Mouse (Mus musculus) telencephalon, adult 2 months (tissue): ENCODE data around the gene Cwf19l1.
A peak's percentile ranks its signal among the peaks of the same experiment; 100 is the strongest.
"Not testable (repeated sequence)": the region's sequence is repeated elsewhere in the genome, so short reads cannot be mapped to it uniquely, and the experiment has no call there.

ENCODE experiments used
- DNase-seq: peaks from one replicate; pipeline ENCODE4 v3.0.0-alpha.2; 2011; ENCODE audit warnings: low read depth, low spot score

Gene Cwf19l1

DNA sequence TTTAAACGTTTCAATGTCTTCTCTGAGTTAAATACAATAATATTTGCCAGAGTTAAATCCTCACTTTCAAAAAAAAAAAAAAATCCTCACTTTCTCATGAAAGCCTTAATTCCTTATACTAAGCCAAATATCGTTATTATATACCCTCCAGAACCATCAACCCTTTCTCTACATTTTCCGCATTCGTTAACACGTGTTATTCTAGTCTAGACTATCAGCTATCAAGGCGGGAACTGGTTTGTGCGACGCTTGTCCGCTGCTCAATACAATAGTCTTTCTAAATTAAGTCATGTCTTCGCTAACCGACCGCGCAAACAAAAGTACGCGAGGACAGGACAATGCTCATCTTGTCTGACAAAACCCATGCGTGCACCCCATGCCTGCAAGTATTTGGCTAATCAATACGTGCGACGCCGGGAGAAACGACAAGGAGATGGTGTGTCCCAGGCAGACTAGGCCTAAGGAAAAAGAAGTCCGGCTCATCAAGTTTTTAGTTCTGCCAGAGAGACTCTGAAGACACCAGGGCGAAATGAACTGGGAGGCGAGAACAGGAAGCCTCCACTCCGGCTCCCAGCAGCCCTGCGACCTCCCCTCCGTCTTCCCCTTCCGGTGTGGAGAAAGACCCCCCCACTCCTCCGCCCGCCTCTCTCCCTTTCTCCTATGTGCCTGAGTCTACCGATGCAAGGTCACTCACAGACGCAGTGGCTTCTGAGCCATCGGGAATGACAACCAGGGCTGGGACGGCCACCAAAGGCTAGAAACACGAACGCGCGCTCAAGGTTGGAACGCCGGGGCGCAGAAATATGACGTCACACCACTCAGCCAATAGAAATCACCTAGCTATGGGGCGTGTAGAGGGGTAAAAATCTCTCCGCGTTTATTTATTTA is at the start of gene Cwf19l1:
Cwf19l1 (minus strand) TSS at position 805 of the 888 bp plus-strand sequence.
- DNase-seq = peak; percentile 91

DNA sequence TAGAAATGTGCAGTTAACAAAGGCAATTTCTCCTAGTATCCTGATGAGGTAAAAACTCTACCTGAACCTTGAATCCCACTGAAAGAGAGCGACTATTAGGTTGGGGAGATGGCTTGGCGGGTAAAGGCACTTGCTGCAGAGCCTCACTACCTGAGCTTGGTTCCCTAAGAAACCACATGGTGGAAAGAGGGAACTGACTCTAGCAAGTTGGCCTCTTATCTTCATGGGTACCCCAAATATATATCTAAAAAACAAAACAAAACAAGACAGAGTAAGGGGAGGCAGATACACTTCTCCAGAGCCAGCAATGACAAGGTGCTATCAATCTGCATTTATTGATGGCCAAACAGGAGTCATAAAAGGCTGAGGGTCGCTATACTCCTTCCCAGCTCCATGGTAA is 48.3 kb upstream of the Cwf19l1 start:
- DNase-seq = no peak

DNA sequence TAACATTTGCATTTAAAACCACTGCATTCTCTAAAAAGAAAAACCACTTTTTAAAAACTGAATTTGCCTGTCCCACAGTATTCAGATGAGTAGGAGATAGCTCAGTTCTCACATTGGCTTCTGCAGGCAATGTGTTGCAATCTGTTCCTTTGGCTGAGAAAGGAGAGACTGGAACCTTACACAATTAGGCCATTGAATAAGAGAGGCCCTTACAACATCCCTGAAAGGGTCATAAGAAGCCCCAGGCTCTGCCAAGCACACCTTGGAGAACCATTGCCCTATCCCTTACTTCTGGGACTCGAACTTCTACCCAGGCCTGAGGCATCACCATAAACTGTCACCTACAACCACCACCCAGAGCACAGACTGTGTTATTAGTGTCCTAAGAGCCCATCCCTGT is 44.8 kb upstream of the Cwf19l1 start:
- no peak for DNase-seq

DNA sequence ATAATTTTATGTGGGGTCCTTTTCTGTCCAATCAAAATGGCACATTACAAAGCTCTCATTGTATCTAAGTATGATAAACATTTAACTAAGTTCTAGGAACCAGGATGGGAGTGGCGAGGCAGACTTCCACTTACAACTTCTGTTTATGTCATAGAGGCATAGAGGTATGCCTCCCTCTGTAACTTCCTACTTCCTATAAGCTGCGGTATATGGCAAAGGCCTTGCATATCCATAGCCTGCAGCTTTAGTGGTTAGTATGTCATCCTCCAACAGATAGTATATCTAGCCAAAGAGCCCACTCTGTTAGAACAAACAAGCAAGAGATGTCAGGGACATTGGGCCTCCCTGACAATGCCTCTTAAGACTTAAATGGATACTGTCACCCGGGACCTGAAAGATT is 41.1 kb upstream of the Cwf19l1 start:
- no peak for DNase-seq

DNA sequence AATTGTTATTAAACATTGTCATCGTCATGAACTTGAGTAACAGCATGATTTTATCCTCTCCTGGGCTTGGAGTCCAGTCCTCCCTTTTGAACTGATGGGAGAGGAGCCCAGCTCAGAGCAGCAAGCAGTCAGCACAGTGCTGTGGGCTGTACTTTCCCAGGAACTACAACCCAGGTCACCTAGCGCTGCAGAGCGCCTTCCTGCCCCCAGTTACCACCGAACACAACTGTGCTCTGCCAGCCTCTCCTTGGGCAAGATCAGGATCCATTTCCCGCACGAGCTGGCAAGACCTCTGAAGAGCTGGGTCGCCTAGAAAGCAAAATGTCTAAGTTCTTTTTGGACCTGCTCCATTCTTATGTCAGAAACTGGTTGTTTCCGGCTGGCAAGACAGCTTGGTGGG is 39.2 kb upstream of the Cwf19l1 start:
- no peak for DNase-seq

DNA sequence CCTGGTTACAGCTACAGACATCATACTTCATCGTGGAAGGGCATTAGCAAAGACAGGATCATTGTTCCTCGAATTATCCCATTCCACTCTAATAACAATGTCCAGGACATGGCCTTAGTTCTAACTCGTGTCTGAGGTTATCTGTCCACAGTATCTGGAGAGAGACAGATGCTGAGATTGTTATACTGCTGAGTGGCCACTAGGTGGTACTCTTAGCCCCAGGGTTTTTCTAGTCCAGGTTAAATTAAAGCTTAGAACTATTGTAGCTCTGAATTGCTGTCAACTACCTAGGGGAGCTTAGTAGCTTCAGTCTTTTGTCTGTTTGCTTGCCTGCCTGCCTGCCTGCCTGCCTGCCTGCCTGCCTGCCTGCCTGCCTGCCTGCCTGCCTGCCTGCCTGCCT is 25.8 kb upstream of the Cwf19l1 start:
- peak; percentile 8 for DNase-seq

DNA sequence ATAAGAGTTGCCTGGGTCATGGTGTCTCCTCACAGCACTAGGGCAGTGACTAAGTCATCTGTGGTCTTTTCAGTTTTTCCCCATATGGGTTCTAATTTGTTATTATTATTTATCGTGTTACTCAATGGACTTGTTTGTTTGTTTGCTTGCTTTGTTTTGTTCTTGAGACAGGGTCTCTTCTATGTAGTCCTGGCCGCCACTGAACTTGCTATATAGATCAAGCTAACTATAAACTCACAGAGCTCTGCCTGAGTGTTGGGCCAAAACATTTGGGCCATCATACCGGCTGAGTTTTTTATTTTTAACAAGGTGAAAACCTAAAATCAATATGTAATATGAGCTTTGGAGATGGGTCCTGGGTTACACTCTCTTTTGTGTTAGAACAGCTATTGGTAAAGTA is 23.7 kb upstream of the Cwf19l1 start:
- no peak for DNase-seq

DNA sequence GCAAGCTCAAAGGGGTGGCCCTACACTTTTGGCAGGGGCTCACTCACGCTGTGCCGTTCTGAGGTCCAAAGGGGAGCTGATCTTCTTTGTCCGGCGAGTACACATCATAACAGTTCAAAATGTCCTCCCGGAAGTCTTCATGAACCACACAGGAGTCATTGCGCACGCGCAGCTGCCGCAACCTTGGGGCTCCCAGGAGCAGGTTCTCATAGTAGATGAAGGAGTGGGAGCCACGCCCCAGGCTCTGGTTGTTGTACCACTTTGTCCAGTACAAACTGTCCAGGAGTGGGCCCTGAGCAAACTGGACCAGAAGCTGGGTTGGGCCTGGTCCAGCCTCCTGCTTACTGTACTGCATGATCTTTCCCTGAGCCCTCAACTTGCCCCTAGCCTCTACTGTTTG is 21.3 kb upstream of the Cwf19l1 start:
- DNase-seq = no peak

DNA sequence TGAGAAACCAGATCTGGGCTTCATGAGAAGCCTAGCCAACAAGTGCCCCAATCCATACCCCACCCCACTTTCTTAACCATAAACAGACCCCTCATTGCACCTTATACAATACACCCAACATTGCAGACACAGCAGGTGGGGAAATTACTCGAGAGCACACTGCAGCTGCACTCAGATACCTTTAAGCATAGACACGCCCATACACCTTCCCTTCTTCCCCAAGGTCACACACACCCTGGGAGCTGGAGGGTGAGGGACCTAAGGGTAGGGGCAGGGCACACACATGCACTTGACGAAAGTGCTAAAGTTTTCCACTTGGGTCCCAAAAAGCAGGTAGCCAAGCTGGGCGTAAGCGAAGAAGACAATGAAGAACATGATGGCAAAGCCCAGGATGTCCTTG is 18.1 kb upstream of the Cwf19l1 start:
- no peak for DNase-seq

DNA sequence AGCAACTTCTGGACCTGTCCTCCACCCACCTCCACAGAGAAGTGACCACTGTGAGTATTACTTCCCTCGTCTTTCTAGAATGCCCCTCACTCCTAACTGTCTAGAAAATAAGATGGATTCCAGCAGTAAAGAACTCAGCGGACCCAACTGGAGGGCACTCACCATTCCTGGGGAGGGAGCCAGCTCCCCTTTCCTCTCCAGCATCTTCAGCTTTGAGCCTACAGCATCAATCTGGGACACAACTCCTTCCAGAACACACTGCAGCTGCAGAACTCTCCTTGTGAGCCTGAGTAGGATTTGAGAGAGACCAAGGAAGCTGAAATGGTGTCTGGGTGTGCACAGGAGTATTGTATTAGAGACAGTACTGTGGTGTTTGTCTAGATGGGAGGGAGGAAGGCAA is 13.3 kb upstream of the Cwf19l1 start:
- DNase-seq = no peak

DNA sequence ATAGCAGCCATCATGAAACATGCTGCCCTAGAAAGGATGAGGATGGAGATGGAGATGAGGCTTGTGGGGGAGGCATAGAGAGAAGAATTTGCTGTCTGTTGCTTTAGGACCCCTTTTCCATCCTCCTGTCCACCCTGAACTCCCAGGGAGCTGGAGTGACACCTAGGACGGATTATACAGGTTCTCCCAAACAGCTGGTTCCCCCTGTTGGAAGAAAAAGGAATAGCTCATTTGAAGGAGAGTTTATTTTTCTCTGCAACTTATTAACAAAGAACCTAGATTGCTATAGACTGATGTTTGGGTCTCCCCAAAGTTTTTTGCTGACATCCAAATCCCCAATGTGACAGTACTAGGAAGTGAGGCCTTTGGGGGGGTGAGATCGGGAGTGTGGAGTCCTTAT is 12.7 kb upstream of the Cwf19l1 start:
- no peak for DNase-seq

DNA sequence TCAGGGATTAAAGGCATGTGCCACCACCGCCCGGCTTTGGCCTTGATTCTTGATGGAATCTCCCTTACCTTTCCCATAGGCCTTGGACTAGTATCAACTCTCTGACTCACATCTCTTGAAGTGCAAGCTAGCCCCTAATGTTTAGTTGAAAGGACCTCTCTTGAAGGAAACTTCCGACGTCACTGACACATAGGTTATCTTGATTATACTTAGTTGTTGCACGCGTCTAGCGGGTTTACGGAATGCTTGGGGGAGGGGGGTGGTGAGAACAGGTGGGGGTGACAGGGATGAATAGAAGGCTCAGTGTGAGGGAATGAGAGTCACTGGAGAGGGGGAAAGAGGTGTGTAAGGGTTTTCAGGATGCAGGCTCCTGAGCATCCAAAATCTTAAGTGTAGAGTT is 11.3 kb upstream of the Cwf19l1 start:
- DNase-seq = no peak

DNA sequence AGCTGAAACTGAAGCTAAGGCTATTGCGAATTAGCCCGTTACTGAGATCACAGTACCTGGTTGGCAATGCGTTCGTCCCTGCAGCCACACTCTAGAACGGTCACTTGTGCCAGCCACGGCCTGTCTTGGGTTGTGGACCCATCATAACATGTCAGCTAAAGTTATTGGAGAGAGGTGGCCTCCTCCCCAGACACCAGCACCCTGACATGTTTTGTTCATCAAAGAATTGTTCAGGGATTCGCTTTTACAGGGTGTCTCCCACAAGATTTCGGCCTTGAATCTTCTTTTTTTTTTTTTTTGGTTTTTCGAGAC is 10.8 kb upstream of the Cwf19l1 start:
- no peak for DNase-seq

DNA sequence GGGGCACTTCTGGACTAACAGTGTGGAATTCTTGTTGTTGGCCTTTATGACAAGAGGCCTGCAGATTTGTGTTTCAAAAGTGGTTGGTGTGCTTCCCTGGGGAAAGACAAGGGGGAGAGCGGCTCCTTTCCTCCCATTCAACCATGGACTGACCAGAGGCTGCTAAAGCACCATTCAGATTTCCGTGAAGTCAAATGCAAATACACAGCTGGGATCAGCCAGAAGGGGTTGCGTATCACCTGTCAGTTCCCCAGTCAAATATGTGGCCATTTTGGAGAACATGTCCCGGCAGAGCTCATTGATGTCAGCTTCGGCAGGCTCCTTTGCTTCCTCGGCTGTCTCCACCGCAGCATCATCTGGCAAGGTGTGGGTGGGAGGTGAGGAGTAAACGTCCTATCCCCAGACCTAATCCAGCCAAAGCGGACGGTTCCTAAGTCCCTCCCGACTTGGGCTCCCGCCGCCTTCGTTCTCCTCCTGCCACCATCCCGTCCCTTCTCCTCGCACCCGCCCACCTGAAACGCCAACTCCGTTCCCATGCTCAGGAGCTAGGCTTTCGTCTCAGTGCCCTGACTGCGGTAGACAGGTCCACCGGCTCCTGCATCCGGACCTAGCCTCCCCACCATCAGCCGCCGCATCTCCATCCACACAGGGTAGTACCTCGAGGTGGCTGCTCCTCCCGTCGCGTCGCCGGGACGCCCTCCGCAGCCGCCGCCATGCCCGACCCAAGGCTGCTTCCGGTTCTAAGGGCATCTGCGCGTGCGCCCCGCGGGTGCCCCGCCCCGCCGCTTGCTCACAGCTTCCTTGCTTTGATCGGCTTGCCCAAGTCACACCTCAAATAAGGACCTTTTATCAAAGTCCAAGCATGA is 10.3 kb upstream of the Cwf19l1 start, which contains the start of gene Bloc1s2:
Bloc1s2 (minus strand) TSS at position 745 of the 866 bp plus-strand sequence.
- peak; percentile 74 for DNase-seq

DNA sequence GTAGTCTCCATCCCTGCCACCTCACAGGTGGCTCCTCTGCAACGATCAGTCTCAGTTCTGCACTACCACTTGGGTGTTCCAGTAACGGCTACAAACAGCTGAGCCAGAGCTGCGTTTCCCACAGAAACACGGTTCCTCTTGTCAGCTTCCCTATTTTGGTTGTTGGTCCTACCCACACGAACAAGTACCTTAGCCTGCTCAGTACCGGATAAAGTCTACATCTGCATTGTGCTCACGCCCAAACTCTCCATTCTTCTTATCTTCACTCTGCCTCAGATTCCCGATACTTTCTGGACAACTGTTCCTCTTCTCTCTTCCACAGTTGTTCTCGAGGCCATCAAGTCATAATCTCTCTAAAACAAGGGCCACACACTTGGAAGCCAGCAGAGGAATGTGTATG is 8.7 kb upstream of the Cwf19l1 start:
- DNase-seq = no peak

DNA sequence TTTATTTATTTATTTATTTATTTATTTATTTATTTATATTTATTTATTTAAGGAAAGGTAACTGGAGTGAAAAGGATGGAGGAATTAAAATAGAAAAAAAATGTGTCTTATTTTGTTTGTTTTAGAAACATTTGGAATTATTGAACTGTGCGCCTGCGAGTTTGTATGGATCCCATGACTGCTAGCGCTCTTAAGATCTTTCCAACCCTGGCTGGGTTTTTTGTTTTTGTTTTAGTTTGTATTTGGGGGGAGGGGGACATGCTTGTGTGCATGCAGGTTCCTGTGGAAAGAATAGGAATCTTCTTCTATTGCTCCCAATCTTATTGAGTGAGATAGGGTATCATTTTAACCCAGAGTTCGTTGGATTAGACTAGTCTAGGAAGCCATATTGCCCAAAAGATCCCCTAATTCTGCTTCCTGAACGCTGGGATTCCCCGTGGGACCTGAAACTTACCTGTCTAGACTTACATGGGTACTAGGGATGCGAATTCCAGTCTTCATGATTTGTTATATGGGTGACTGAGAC is 347 bp upstream of the Cwf19l1 start:
- no peak for DNase-seq

DNA sequence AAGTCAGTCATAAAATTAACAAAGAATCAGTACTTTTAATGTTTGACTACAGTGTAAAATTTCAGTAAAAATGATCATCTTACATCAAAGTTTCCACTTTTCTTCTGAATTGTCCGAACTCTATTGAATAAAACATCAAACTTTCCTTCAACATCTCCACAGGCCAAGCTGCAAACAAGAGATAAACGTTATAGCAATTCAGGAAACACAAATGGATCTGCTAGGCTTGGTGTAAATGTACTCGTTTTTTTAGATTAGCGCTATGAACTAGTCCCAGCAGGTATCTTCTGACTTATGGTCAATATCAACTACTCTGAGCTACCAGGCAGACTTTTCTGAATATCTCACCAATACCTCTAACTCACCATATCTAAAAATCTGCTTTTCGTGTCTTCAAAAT is 2.8 kb downstream of the Cwf19l1 start:
- no peak for DNase-seq

DNA sequence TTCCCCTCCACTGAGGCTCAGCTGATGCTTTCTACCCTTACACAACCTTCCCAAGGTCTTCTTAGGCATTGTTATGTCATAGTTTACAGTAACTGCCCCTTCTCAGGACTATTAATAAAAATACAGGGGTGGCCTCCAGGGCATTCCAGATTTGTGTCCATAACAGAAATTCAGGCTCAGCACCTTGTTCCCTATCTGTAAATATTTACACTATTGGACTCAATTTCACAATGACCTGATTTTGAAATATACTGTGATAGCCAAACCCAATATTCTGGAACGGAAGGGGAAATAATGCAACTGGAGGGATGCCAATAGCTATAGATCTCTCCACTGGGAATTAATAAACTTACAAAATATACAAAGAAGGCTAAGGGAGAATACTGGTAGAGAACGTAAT is 7.1 kb downstream of the Cwf19l1 start:
- no peak for DNase-seq

DNA sequence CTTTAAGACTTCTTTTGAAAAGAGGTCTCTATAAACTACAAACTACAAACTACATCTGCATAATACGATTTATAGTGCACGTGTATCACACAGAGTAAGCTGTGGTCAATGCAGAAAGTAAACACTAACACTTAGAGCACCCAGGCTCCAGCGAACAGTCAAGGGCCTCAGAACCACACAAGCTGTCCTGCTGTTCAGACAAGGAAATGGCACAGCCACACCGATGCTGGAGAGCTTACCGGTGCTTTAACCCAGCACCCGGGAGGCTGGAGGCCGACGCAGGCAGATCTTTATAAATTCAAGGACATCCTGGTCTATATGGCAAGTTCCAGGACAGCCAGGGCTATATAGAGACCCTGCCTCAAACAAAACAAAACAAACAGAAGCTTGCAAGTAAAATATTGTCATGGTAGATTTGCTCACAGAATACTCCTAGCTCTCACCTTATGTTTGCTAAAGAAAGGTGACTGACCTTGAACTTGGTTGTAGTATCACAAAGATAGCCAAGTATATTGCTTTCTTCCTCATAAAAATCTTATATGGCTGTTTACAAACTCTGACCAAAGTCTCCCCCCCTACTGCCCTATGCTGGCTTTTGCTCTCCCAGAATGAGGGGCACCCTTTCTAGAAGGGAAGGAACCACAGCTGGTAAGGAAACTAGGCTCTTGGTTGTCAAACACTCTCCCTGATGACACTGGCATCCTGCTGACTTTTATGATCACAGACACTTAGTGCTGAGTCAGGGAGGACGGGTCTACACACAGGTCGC is 7.8 kb downstream of the Cwf19l1 start:
- DNase-seq = no peak

DNA sequence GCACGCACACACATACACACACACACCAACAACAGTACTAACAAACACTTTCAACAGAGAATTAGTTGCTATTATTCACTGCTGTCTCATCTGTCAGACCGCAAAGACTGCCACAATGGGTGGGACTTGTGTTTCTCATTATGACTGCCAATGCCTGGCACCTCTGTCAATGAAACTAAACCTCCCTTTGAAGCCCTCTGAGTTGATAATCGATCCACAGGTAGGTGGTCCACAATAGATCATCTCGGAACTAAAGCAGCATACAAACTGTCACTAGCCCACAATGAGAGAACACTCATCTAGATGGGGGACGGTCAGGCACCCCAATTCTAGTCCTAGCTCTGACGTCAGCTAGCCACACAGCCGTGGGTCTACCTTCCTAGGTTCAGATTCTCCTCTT is 14.5 kb downstream of the Cwf19l1 start:
- no peak for DNase-seq

DNA sequence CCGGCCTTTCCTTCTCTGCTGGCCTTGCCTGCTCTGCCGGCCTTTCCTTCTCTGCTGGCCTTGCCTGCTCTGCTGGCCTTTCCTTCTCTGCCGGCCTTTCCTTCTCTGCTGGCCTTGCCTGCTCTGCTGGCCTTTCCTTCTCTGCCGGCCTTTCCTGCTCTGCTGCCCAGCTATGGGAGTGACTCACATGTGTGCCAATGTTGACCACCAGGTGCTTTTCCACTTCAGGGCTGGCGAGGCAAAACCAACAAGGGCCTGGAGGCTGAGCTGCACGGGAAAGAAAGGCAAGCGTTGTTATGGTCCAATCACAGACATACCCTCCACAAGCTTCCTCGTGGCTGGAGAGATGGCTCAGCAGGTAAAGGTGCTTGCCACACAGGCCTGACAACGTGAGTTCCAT is 15.0 kb downstream of the Cwf19l1 start:
- DNase-seq = not testable (repeated sequence)

DNA sequence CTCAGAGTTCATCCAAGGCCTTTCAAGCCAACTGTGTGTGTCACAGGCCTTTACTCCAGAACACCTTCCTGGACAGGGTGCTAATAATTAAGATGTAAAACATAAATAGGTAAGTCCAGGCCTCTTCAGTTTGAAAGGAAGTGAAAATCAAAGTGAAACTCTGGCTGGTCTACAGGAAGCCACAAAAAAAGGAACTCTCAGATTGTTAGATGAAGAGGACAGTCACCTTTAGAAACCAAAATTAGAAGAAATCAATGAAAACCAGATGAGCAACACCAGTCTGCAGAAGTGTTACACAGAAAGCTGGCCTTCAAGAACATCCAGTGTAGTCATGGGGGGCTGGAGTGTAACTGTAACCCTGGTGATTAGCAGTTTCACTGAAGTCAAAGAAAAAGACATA is 17.9 kb downstream of the Cwf19l1 start:
- DNase-seq = no peak
